Mouse (Mus musculus) lung, postnatal 0 days (tissue): ENCODE data around the gene Dab2ip. TPM values are rescaled to one million over a fixed set of nuclear protein-coding genes. Genes with fewer than 3 reads are reported as not detected.
A peak's percentile ranks its signal among the peaks of the same experiment; 100 is the strongest.

Experiments
- ATAC-seq: fragments of 200-750 bp; cut with Nextera tagmentation; 2 replicates; pipeline ENCODE4 v1.8.0; 2017; ENCODE audit warnings: moderate library complexity
- DNase-seq: peaks from one replicate; pipeline ENCODE4 v3.0.0-alpha.2; 2016; ENCODE audit warnings: low spot score
- H3K27ac ChIP-seq: fragments of 300-500 bp; sonication (generic); 2 replicates; pipeline ENCODE4 v1.5.1; 2014; ENCODE audit warnings: antibody characterized with exemption, mild to moderate bottlenecking, low read length, mixed read lengths
- H3K27me3 ChIP-seq: fragments of 300-500 bp; sonication (generic); replicated peaks from 2 replicates; pipeline ENCODE4 v1.6.1; 2014; ENCODE audit warnings: low read length, mixed read lengths; ENCODE audit not compliant: insufficient read depth
- H3K36me3 ChIP-seq: fragments of 300-500 bp; sonication (generic); 2 replicates; pipeline ENCODE4 v1.6.1; 2014; ENCODE audit warnings: low read length, mixed read lengths; ENCODE audit not compliant: insufficient read depth
- H3K4me1 ChIP-seq: fragments of 300-500 bp; sonication (generic); 2 replicates; pipeline ENCODE4 v1.6.1; 2014; ENCODE audit warnings: antibody characterized with exemption, low read depth, low read length, mixed read lengths; ENCODE audit not compliant: insufficient read depth
- H3K4me2 ChIP-seq: fragments of 300-500 bp; sonication (generic); replicated peaks from 2 replicates; pipeline ENCODE4 v1.6.1; 2014; ENCODE audit warnings: low read depth, mild to moderate bottlenecking, low read length, moderate library complexity, mixed read lengths
- H3K4me3 ChIP-seq: fragments of 300-500 bp; sonication (generic); 2 replicates; pipeline ENCODE4 v1.5.1; 2014; ENCODE audit warnings: low read depth, low read length
- H3K9ac ChIP-seq: fragments of 300-500 bp; sonication (generic); replicated peaks from 2 replicates; pipeline ENCODE4 v1.6.1; 2014; ENCODE audit warnings: low read depth, mild to moderate bottlenecking
- H3K9me3 ChIP-seq: fragments of 300-500 bp; sonication (generic); 2 replicates; pipeline ENCODE4 v1.6.1; 2016; ENCODE audit warnings: low read length, mixed read lengths
- CTCF ChIP-seq: IDR thresholded peaks from 2 replicates; pipeline ENCODE4 v1.5.1; 2016; ENCODE audit warnings: antibody characterized with exemption, mild to moderate bottlenecking
- EP300 ChIP-seq: IDR thresholded peaks from 2 replicates; pipeline ENCODE4 v1.6.1; 2016; ENCODE audit warnings: antibody characterized with exemption, mild to moderate bottlenecking, control low read depth
- WGBS: fragments of 180-500 bp; shearing (Covaris S2); extraction: QIAGEN DNeasy Blood & Tissue Kit; methylation state at CpG from one replicate; pipeline ENCODE4 v1.1.7; 2014; 5-methylcytosine and 5-hydroxymethylcytosine counted together
- polyA plus RNA-seq: library from polyadenylated mRNA; unstranded; fragments of >200 nt; fragmentation: Nextera tagmentation; extraction: Ambion mirVana; gene quantifications from 2 replicates; pipeline ENCODE4 v1.2.1, GENCODE M21; 2015

Gene Dab2ip
- polyA plus RNA-seq, 1 experiment from 2014 or later, result 75.8 TPM

- TF ChIP-seq CTCF, result no peak
- TF ChIP-seq EP300, result no peak
- H3K36me3 ChIP-seq, result no peaks in the 10 kb centered on the region
- no peak overlapping the region for H3K4me2 ChIP-seq
- H3K9ac ChIP-seq, result no peak overlapping the region
- peaks cover 23% of the 10 kb centered on the region; the same call in 1 of the 2 replicates for H3K4me1 ChIP-seq
- no peak overlapping the region for H3K27ac ChIP-seq
- no peaks in the 10 kb centered on the region for H3K9me3 ChIP-seq
- DNase-seq (peak; percentile 40), ATAC-seq (peak; percentile 34; the same call in 1 of the 2 replicates)
- no peaks in the 10 kb centered on the region for H3K27me3 ChIP-seq
- no peak overlapping the region for H3K4me3 ChIP-seq
- WGBS, result 82% methylated on average over 5 of the region's 8 CpGs
Measured at GRCm38 (mm10) chr2:35629126-35629525, 71.1 kb downstream of the Dab2ip start.

GRCm38 (mm10) chr2:35633392-35633791 is 75.3 kb downstream of the Dab2ip start:
- Histone ChIP-seq H3K27ac (no peak overlapping the region), H3K36me3 (no peaks in the 10 kb centered on the region), H3K9me3 (no peaks in the 10 kb centered on the region), H3K4me1 (no peaks in the 10 kb centered on the region), H3K4me2 (no peak overlapping the region), H3K27me3 (no peaks in the 10 kb centered on the region), H3K4me3 (no peak overlapping the region), H3K9ac (no peak overlapping the region)
- DNase-seq, result no peak
- 89% methylated on average over 4 of the region's 4 CpGs for WGBS
- ATAC-seq, result no peak
- TF ChIP-seq CTCF, result peak; percentile 54
- no peak for TF ChIP-seq EP300

- ATAC-seq (peak; percentile 72), DNase-seq (peak; percentile 57)
Measured at GRCm38 (mm10) chr2:35634963-35635362, 76.9 kb downstream of the Dab2ip start.

GRCm38 (mm10) chr2:35635541-35635940 is 77.5 kb downstream of the Dab2ip start:
- Histone ChIP-seq H3K27ac (peak overlapping the region; percentile 35; the same call in 1 of the 2 replicates), H3K4me3 (no peak overlapping the region), H3K4me2 (no peak overlapping the region), H3K9ac (no peak overlapping the region), H3K36me3 (no peaks in the 10 kb centered on the region), H3K4me1 (no peaks in the 10 kb centered on the region; the same call in 1 of the 2 replicates), H3K27me3 (no peaks in the 10 kb centered on the region), H3K9me3 (no peaks in the 10 kb centered on the region)
- DNase-seq (peak; percentile 60), ATAC-seq (peak; percentile 49)
- WGBS, result 46% methylated on average over 4 of the region's 4 CpGs
- TF ChIP-seq EP300 (no peak), CTCF (no peak)

More at GRCm38 (mm10) chr2:35634963-35635362, 76.9 kb downstream of the Dab2ip start:
- H3K4me1 ChIP-seq, result no peaks in the 10 kb centered on the region; the same call in 1 of the 2 replicates
- H3K36me3 ChIP-seq, result no peaks in the 10 kb centered on the region
- H3K27me3 ChIP-seq, result no peaks in the 10 kb centered on the region
- H3K4me3 ChIP-seq, result no peak overlapping the region
- H3K27ac ChIP-seq, result 0 out of 2 replicates have a peak overlapping the region, but pooled peaks have one; percentile 35
- no peak for TF ChIP-seq EP300
- TF ChIP-seq CTCF, result no peak
- WGBS, result 59% methylated on average over 4 of the region's 4 CpGs
- no peak overlapping the region for H3K4me2 ChIP-seq
- H3K9me3 ChIP-seq, result no peaks in the 10 kb centered on the region
- no peak overlapping the region for H3K9ac ChIP-seq

- no peak overlapping the region for H3K27ac ChIP-seq
- 68% methylated on average over 13 of the region's 13 CpGs for WGBS
- H3K36me3 ChIP-seq, result no peaks in the 10 kb centered on the region
- H3K4me1 ChIP-seq, result no peaks in the 10 kb centered on the region; the same call in none of the 2 replicates
- no peak overlapping the region for H3K4me2 ChIP-seq
- DNase-seq (no peak), ATAC-seq (no peak)
- no peak for TF ChIP-seq CTCF
- TF ChIP-seq EP300, result no peak
- no peak overlapping the region for H3K9ac ChIP-seq
- H3K9me3 ChIP-seq, result no peaks in the 10 kb centered on the region
- no peak overlapping the region for H3K4me3 ChIP-seq
- no peaks in the 10 kb centered on the region for H3K27me3 ChIP-seq
Measured at GRCm38 (mm10) chr2:35637880-35638535, 79.9 kb downstream of the Dab2ip start.

- Histone ChIP-seq H3K4me1 (no peaks in the 10 kb centered on the region; the same call in none of the 2 replicates), H3K4me3 (no peak overlapping the region), H3K27ac (no peak overlapping the region), H3K9me3 (no peaks in the 10 kb centered on the region), H3K9ac (no peak overlapping the region), H3K36me3 (no peaks in the 10 kb centered on the region), H3K27me3 (no peaks in the 10 kb centered on the region), H3K4me2 (no peak overlapping the region)
- no peak for DNase-seq
- no peak for TF ChIP-seq EP300
- TF ChIP-seq CTCF, result no peak
- 76% methylated on average over 2 of the region's 2 CpGs for WGBS
- ATAC-seq, result no peak
Measured at GRCm38 (mm10) chr2:35639799-35640198, 81.7 kb downstream of the Dab2ip start.
